Mouse (Mus musculus): ENCODE results near the gene Hs6st1. TPM values are rescaled to one million over a fixed set of nuclear protein-coding genes. Genes with fewer than 3 reads are reported as not detected.

The Hs6st1 gene
- polyA plus RNA-seq, 1 experiment = 75.6 TPM

DNA sequence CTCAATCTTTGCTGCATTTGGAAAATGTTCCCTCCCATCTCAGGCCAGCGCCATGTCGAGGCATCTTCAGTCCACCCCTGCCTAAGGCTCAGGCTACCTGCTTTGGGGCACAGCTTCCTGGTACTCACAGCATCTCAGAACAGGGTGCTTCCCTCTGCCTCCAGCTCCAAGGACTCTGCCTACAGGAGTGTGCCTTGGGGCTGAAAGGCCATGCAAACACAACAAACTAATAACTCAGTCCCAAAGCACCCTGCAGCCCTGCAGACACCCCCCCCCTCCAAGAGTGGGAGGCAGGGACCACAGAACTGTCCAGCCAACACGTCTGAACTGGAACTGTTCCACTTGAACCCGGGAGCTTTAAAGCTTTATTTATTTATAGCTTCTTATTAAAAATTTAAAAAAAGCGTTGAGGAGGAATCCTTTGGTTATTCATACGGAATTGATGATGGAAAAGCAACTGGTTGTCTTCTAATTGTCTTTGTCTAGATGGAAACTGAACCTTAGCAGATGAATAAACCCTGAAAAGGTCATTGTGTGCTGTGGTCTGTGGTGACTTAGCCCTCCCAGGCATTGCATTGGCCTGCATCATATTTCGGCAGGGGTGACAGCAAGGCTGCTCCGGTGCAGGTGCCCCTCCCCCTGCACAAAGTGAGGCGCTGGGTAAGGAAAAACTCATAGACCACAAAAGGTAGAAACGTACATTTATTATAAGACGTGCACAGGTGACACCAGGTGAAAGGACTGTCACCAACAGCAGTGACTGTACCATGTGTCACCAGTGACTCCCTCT is 37.9 kb downstream of the Hs6st1 start:
- H3K9ac ChIP-seq (ENCODE audit: low read depth, poor library complexity, severe bottlenecking) = no peak overlapping the region
- no peaks in the 10 kb centered on the region for H3K9me3 ChIP-seq (replicated peaks; ENCODE audit: control insufficient read depth, insufficient read depth, low read length, poor library complexity, severe bottlenecking)
- H3K27ac ChIP-seq (ENCODE audit: insufficient read depth, low read length) = no peak overlapping the region
- H3K36me3 ChIP-seq (ENCODE audit: control insufficient read depth, insufficient read depth, low read length, poor library complexity, severe bottlenecking) = peaks cover 11% of the 10 kb centered on the region
- no peak overlapping the region for H3K4me3 ChIP-seq (ENCODE audit: low read depth, low read length)
- no peak for TF ChIP-seq POLR2A (IDR thresholded peaks at IDR 0.05; ENCODE audit: insufficient read depth, low read length)
- no peak for TF ChIP-seq EP300 (IDR thresholded peaks at IDR 0.05; ENCODE audit: insufficient read depth, low read depth, low read length)
- TF ChIP-seq CTCF (IDR thresholded peaks at IDR 0.05; ENCODE audit: low read depth, low read length) = no peak
- no peaks in the 10 kb centered on the region for H3K4me1 ChIP-seq (ENCODE audit: control insufficient read depth, insufficient read depth, low read length)
- no peaks in the 10 kb centered on the region for H3K27me3 ChIP-seq (ENCODE audit: control insufficient read depth, insufficient read depth, low read length, poor library complexity, severe bottlenecking)

DNA sequence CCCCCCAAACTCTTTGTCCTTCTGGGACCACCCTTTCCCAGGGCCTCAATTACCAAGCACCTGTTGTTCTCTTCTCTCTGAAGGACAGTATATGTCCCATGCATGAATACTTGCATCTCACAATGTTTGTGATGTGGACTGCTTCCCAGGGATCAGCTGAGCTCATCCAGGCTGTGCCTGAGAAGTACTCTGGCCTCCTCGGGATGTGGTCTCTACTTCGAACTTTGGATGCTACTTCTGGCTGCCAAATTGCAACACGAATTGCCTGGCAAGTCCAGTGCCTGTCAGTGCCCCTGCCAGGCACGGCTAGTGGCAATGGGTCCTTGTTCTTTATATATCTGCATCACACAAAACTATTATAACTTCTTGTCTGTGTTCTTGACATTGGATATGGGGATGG is 41.8 kb downstream of the Hs6st1 start:
- Histone ChIP-seq H3K27me3 (ENCODE audit: control insufficient read depth, insufficient read depth, low read length, poor library complexity, severe bottlenecking) (no peaks in the 10 kb centered on the region), H3K9ac (ENCODE audit: low read depth, poor library complexity, severe bottlenecking) (no peak overlapping the region), H3K4me1 (ENCODE audit: control insufficient read depth, insufficient read depth, low read length) (no peaks in the 10 kb centered on the region), H3K36me3 (ENCODE audit: control insufficient read depth, insufficient read depth, low read length, poor library complexity, severe bottlenecking) (peaks cover 1% of the 10 kb centered on the region; the same call in 1 of the 2 replicates), H3K27ac (ENCODE audit: insufficient read depth, low read length) (no peak overlapping the region), H3K9me3 (replicated peaks; ENCODE audit: control insufficient read depth, insufficient read depth, low read length, poor library complexity, severe bottlenecking) (no peaks in the 10 kb centered on the region), H3K4me3 (ENCODE audit: low read depth, low read length) (no peak overlapping the region)
- TF ChIP-seq POLR2A (IDR thresholded peaks at IDR 0.05; ENCODE audit: insufficient read depth, low read length) (no peak), CTCF (IDR thresholded peaks at IDR 0.05; ENCODE audit: low read depth, low read length) (no peak), EP300 (IDR thresholded peaks at IDR 0.05; ENCODE audit: insufficient read depth, low read depth, low read length) (no peak)

DNA sequence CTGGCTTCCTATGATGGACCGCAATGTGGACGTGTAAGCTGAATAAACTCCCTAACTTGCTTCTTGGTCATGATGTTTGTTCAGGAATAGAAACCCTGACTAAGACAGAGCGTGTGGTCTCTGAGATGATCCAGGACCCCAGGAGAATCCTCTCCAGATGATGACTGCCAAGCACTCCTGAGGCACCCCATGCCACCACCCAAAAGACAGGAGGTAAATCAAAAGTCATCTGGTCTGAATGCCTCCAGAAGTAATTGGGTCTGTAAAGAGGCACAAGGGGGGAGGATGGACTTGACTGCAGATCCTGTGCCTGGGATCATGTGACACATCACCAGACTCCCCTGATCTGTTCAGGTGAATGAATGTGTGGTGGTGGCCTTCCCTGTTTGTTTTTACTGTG is 44.5 kb downstream of the Hs6st1 start:
- Histone ChIP-seq H3K27ac (ENCODE audit: insufficient read depth, low read length) (no peak overlapping the region), H3K4me3 (ENCODE audit: low read depth, low read length) (no peak overlapping the region), H3K9me3 (replicated peaks; ENCODE audit: control insufficient read depth, insufficient read depth, low read length, poor library complexity, severe bottlenecking) (no peaks in the 10 kb centered on the region), H3K4me1 (ENCODE audit: control insufficient read depth, insufficient read depth, low read length) (no peaks in the 10 kb centered on the region), H3K27me3 (ENCODE audit: control insufficient read depth, insufficient read depth, low read length, poor library complexity, severe bottlenecking) (no peaks in the 10 kb centered on the region), H3K9ac (ENCODE audit: low read depth, poor library complexity, severe bottlenecking) (no peak overlapping the region), H3K36me3 (ENCODE audit: control insufficient read depth, insufficient read depth, low read length, poor library complexity, severe bottlenecking) (no peaks in the 10 kb centered on the region)
- TF ChIP-seq POLR2A (IDR thresholded peaks at IDR 0.05; ENCODE audit: insufficient read depth, low read length) = no peak
- TF ChIP-seq EP300 (IDR thresholded peaks at IDR 0.05; ENCODE audit: insufficient read depth, low read depth, low read length) = no peak
- TF ChIP-seq CTCF (IDR thresholded peaks at IDR 0.05; ENCODE audit: low read depth, low read length) = no peak

DNA sequence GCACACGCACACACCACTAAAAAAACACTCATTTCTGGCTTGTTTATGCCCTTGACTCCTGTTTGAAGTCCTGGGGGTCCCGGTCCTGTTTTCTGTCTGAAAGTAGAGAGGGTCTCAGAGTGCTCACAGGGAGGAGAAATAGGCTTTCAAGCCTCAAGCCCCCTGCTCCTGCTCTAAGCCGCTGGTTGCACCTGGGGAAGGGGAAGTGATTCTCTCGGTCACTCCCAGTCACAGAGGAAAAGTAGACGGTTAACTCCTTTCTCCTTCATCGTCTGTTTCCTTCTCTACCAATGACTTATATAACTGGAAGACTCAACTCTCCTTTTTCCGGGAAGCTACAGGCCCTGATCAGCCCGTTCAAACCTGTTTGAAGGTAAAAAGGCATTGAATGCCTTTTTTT is 45.5 kb downstream of the Hs6st1 start:
- H3K27ac ChIP-seq (ENCODE audit: insufficient read depth, low read length) = no peak overlapping the region
- H3K36me3 ChIP-seq (ENCODE audit: control insufficient read depth, insufficient read depth, low read length, poor library complexity, severe bottlenecking) = no peaks in the 10 kb centered on the region
- H3K4me3 ChIP-seq (ENCODE audit: low read depth, low read length) = no peak overlapping the region
- TF ChIP-seq POLR2A (IDR thresholded peaks at IDR 0.05; ENCODE audit: insufficient read depth, low read length) (no peak), EP300 (IDR thresholded peaks at IDR 0.05; ENCODE audit: insufficient read depth, low read depth, low read length) (no peak), CTCF (IDR thresholded peaks at IDR 0.05; ENCODE audit: low read depth, low read length) (no peak)
- no peaks in the 10 kb centered on the region for H3K27me3 ChIP-seq (ENCODE audit: control insufficient read depth, insufficient read depth, low read length, poor library complexity, severe bottlenecking)
- no peak overlapping the region for H3K9ac ChIP-seq (ENCODE audit: low read depth, poor library complexity, severe bottlenecking)
- H3K9me3 ChIP-seq (replicated peaks; ENCODE audit: control insufficient read depth, insufficient read depth, low read length, poor library complexity, severe bottlenecking) = no peaks in the 10 kb centered on the region
- no peaks in the 10 kb centered on the region for H3K4me1 ChIP-seq (ENCODE audit: control insufficient read depth, insufficient read depth, low read length)

DNA sequence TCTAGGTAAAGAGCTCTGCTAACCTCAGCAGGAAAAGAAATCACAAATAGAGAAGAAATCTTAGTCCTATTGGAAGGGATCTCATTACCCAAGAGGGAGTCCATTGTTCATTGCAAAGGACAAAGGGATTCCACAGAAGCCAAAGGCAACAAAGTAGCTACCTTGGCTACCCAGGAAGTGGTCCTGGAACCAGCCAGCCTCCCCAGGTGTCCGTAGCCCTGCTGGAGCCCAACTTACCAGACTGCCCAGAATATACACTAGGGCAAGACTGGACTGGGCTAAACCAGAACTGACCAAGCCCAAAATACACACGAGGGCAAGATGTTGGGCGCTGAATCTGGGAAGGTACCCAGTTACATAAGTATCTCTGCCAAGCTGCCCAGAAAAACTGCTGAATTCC is 46.6 kb downstream of the Hs6st1 start:
- Histone ChIP-seq H3K27ac (ENCODE audit: insufficient read depth, low read length) (no peak overlapping the region), H3K27me3 (ENCODE audit: control insufficient read depth, insufficient read depth, low read length, poor library complexity, severe bottlenecking) (no peaks in the 10 kb centered on the region), H3K9ac (ENCODE audit: low read depth, poor library complexity, severe bottlenecking) (no peak overlapping the region), H3K9me3 (replicated peaks; ENCODE audit: control insufficient read depth, insufficient read depth, low read length, poor library complexity, severe bottlenecking) (no peaks in the 10 kb centered on the region), H3K4me3 (ENCODE audit: low read depth, low read length) (no peak overlapping the region), H3K36me3 (ENCODE audit: control insufficient read depth, insufficient read depth, low read length, poor library complexity, severe bottlenecking) (no peaks in the 10 kb centered on the region), H3K4me1 (ENCODE audit: control insufficient read depth, insufficient read depth, low read length) (no peaks in the 10 kb centered on the region)
- TF ChIP-seq POLR2A (IDR thresholded peaks at IDR 0.05; ENCODE audit: insufficient read depth, low read length) = no peak
- no peak for TF ChIP-seq EP300 (IDR thresholded peaks at IDR 0.05; ENCODE audit: insufficient read depth, low read depth, low read length)
- no peak for TF ChIP-seq CTCF (IDR thresholded peaks at IDR 0.05; ENCODE audit: low read depth, low read length)

DNA sequence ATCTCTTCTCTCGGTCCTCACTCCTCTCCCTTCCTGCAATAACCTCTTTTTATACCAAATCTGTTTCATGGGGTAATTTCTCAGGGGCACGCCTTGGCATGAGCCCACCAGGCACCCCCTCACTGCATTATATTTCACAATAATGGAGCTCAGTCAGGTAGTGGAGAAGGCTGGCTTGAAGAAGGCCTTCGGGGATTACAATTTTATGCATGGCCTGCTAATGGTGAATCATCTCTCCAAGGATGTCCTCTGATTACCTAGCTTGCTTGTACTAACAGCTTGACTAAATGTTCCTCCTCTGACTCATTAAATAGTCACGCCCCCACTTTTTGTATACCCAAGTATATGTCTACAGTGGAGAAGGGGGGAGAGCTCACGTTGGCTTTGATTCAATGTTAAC is 48.3 kb downstream of the Hs6st1 start:
- H3K4me3 ChIP-seq (ENCODE audit: low read depth, low read length) = no peak overlapping the region
- TF ChIP-seq POLR2A (IDR thresholded peaks at IDR 0.05; ENCODE audit: insufficient read depth, low read length) = no peak
- TF ChIP-seq EP300 (IDR thresholded peaks at IDR 0.05; ENCODE audit: insufficient read depth, low read depth, low read length) = no peak
- H3K27ac ChIP-seq (ENCODE audit: insufficient read depth, low read length) = no peak overlapping the region
- H3K9ac ChIP-seq (ENCODE audit: low read depth, poor library complexity, severe bottlenecking) = no peak overlapping the region
- no peaks in the 10 kb centered on the region for H3K4me1 ChIP-seq (ENCODE audit: control insufficient read depth, insufficient read depth, low read length)
- no peaks in the 10 kb centered on the region for H3K9me3 ChIP-seq (replicated peaks; ENCODE audit: control insufficient read depth, insufficient read depth, low read length, poor library complexity, severe bottlenecking)
- no peaks in the 10 kb centered on the region for H3K27me3 ChIP-seq (ENCODE audit: control insufficient read depth, insufficient read depth, low read length, poor library complexity, severe bottlenecking)
- H3K36me3 ChIP-seq (ENCODE audit: control insufficient read depth, insufficient read depth, low read length, poor library complexity, severe bottlenecking) = no peaks in the 10 kb centered on the region

Data from ES-Bruce4 (cell line).